Mouse (Mus musculus) megakaryocyte-erythroid progenitor cell, adult 5 weeks (primary cell): ENCODE data around the gene Pilrb2. TPM values are rescaled to one million over a fixed set of nuclear protein-coding genes. Genes with fewer than 3 reads are reported as not detected.

Experiments
- polyA plus RNA-seq: library from polyadenylated mRNA; stranded (reverse); fragments of >175 nt; gene quantifications from 2 replicates; pipeline ENCODE4 v1.2.3, GENCODE M21; 2012

Gene Pilrb2
- 1.6 and 1.9 TPM in 2 replicates for polyA plus RNA-seq

GRCm38 (mm10) chr5:137871644-137872380 is at the start of gene Pilrb2:
Gene Pilrb2, minus strand, starts transcription at chr5:137871815.

GRCm38 (mm10) chr5:137857960-137858710 is 13.5 kb downstream of the Pilrb2 start, which contains the start of gene Pilrb1:
Gene Pilrb1, minus strand, starts transcription at chr5:137858106.

DNA sequence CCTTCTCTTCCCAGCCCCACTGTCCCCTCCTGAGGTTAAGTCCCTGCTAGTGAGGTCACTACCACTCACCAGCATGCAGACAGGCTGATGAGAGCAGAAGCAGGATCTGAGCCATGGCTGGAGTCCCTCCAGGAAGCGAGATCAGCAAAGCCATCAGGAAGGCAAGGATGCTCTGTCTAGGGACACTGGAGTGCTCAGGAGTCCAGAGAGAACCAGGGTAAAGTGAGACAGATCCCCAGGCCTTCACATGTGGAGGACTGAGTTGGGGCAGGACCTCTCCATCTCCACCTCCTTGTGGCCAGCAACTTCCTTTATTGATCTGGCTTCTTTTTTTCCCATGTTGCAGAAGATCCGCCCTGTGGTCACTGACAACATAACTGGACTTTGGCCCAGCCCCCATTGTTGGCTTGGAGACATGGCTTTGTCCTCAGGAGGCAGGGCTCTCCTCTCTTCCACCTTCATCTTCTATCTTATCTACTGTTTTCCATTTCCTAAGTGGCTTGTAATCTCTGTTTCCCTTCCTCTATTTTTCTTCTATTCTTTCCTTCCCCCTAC is 35.6 kb downstream of the Pilrb2 start, which contains the start of gene Pilra:
Gene Pilra (minus strand): TSS at position 316 of the 555 bp plus-strand sequence.

Other genes starting within 250 kb of the Pilrb2 start
- gene Fbxo24, start 242.8 kb downstream of the Pilrb2 start, polyA plus RNA-seq: 0.11 TPM in 1 of 2 replicates, not detected in the other
- gene Lrch4, start 242.7 kb downstream of the Pilrb2 start, polyA plus RNA-seq: 245 and 269 TPM in 2 replicates
- 18.6 and 26.8 TPM in 2 replicates for gene Gm20605, start 242.6 kb downstream of the Pilrb2 start, polyA plus RNA-seq
- 86.6 and 124 TPM in 2 replicates for gene Sap25, start 230.5 kb downstream of the Pilrb2 start, polyA plus RNA-seq
- gene Irs3, start 226.1 kb downstream of the Pilrb2 start, polyA plus RNA-seq: 0.06 TPM in 1 of 2 replicates, not detected in the other
- gene Agfg2, start 187.1 kb downstream of the Pilrb2 start, polyA plus RNA-seq: 37.4 and 40.4 TPM in 2 replicates
- 1.3 and 1.8 TPM in 2 replicates for gene Nyap1, start 130.2 kb downstream of the Pilrb2 start, polyA plus RNA-seq
- 412 and 464 TPM in 2 replicates for gene Tsc22d4, start 126.1 kb downstream of the Pilrb2 start, polyA plus RNA-seq
- 120 and 122 TPM in 2 replicates for gene Ppp1r35, start 93.0 kb downstream of the Pilrb2 start, polyA plus RNA-seq
- 186 TPM in 2 replicates for gene Mepce, start 84.2 kb downstream of the Pilrb2 start, polyA plus RNA-seq
- 1.2 and 2.1 TPM in 2 replicates for gene Zcwpw1, start 84.0 kb downstream of the Pilrb2 start, polyA plus RNA-seq
- gene Pilra, start 35.5 kb downstream of the Pilrb2 start, polyA plus RNA-seq: 1.6 and 2.4 TPM in 2 replicates
- 0.87 and 0.90 TPM in 2 replicates for gene Pilrb1, start 13.7 kb downstream of the Pilrb2 start, polyA plus RNA-seq
- not detected in 2 replicates for gene Cyp3a13, start 49.8 kb upstream of the Pilrb2 start, polyA plus RNA-seq
- gene Gjc3, start 91.3 kb upstream of the Pilrb2 start, polyA plus RNA-seq: not detected in 2 replicates
- gene Azgp1, start 109.7 kb upstream of the Pilrb2 start, polyA plus RNA-seq: not detected in 2 replicates
- gene Smok3a, start 149.4 kb upstream of the Pilrb2 start, polyA plus RNA-seq: 0.03 and 0.05 TPM in 2 replicates
- not detected in 2 replicates for gene Smok3b, start 149.6 kb upstream of the Pilrb2 start, polyA plus RNA-seq
- 0.13 TPM in 1 of 2 replicates, not detected in the other for gene Smok3c, start 181.4 kb upstream of the Pilrb2 start, polyA plus RNA-seq
- 1.0 and 1.1 TPM in 2 replicates for gene Zkscan1, start 213.3 kb upstream of the Pilrb2 start, polyA plus RNA-seq
- 1.4 and 1.6 TPM in 2 replicates for gene Zscan21, start 245.1 kb upstream of the Pilrb2 start, polyA plus RNA-seq